Mouse (Mus musculus) heart, adult 2 months (tissue): Measurements from ENCODE around the gene Dixdc1. TPM values are rescaled to one million over a fixed set of nuclear protein-coding genes. Genes with fewer than 3 reads are reported as not detected.

Experiments
- DNase-seq, 2 experiments: peaks; one replicate each; pipeline ENCODE4 v3.0.0; 2021
- H3K27ac ChIP-seq: fragments of 200-600 bp; 2 replicates; pipeline ENCODE4 v1.8.1; 2022
- H3K27me3 ChIP-seq: fragments of 200-500 bp; 2 replicates; pipeline ENCODE4 v1.6.1; 2012; ENCODE audit warnings: mild to moderate bottlenecking, low read length, inconsistent platforms, mixed read lengths; ENCODE audit not compliant: control insufficient read depth, insufficient read depth
- H3K36me3 ChIP-seq: fragments of 200-500 bp; 2 replicates; pipeline ENCODE4 v1.6.1; 2012; ENCODE audit warnings: low read length, inconsistent platforms; ENCODE audit not compliant: control insufficient read depth, insufficient read depth
- H3K4me1 ChIP-seq: fragments of 200-500 bp; 2 replicates; pipeline ENCODE4 v1.6.1; 2011; ENCODE audit warnings: low read length; ENCODE audit not compliant: control insufficient read depth, insufficient read depth
- H3K4me3 ChIP-seq: fragments of 200-600 bp; 2 replicates; pipeline ENCODE4 v1.8.1; 2022
- H3K79me2 ChIP-seq: fragments of 200-500 bp; replicated peaks from 2 replicates; pipeline ENCODE4 v1.6.1; 2012; ENCODE audit warnings: mild to moderate bottlenecking, inconsistent platforms, low read length, moderate library complexity, mixed read lengths; ENCODE audit not compliant: control insufficient read depth, insufficient read depth
- H3K9ac ChIP-seq: fragments of 200-500 bp; 2 replicates; pipeline ENCODE4 v1.6.1; 2012; ENCODE audit warnings: low read depth, mild to moderate bottlenecking, control low read depth, inconsistent platforms, low read length, mixed read lengths
- CTCF ChIP-seq: fragments of 200-600 bp; IDR thresholded peaks from 2 replicates; pipeline ENCODE4 v1.8.1; 2022; ENCODE audit warnings: antibody characterized with exemption, mild to moderate bottlenecking, moderate library complexity
- EP300 ChIP-seq: fragments of 200-500 bp; IDR thresholded peaks from 2 replicates; pipeline ENCODE4 v1.6.1; 2011; ENCODE audit warnings: low read depth, low read length, control low read depth; ENCODE audit not compliant: insufficient read depth
- POLR2A ChIP-seq: fragments of 200-500 bp; IDR thresholded peaks from 2 replicates; pipeline ENCODE4 v1.6.1; 2011; ENCODE audit warnings: mild to moderate bottlenecking, low read depth, low read length, control low read depth; ENCODE audit not compliant: insufficient read depth
- WGBS: fragments of 180-500 bp; shearing (Covaris S2); methylation state at CpG from one replicate; pipeline ENCODE4 v1.1.7; 2018; 5-methylcytosine and 5-hydroxymethylcytosine counted together
- intact Hi-C: fragments of 180-260 bp; cut with DNase I; formaldehyde crosslinking; loops from one replicate; pipeline ENCODE4 v1.15.1; 2025
- polyA plus RNA-seq: library from polyadenylated mRNA; depleted of rRNA; stranded (reverse); fragments of >200 nt; gene quantifications from 2 replicates; pipeline ENCODE4 v1.2.3, GENCODE M21; 2012
- total RNA-seq, 2 experiments: library from RNA; stranded (reverse); gene quantifications; 2 replicates each; pipeline ENCODE4 v1.2.3; 2021

Dixdc1 gene
- total and polyA plus RNA-seq, 3 experiments, result 2.6 to 5.4 (median 3.4) TPM

GRCm38 (mm10) chr9:50704907-50705306, 34.4 kb downstream of the Dixdc1 start:
- Histone ChIP-seq H3K4me3 (no peak overlapping the region), H3K27ac (no peak overlapping the region), H3K36me3 (no peaks in the 10 kb centered on the region), H3K79me2 (no peaks in the 10 kb centered on the region), H3K9ac (no peak overlapping the region), H3K4me1 (no peaks in the 10 kb centered on the region), H3K27me3 (no peaks in the 10 kb centered on the region)
- 79% methylated on average over 6 of the region's 6 CpGs for WGBS
- TF ChIP-seq POLR2A, result no peak
- no peak for TF ChIP-seq CTCF
- TF ChIP-seq EP300, result no peak
- DNase-seq, result no peak
- intact Hi-C loops, result no loop called here

- Histone ChIP-seq H3K79me2 (no peaks in the 10 kb centered on the region), H3K9ac (no peak overlapping the region), H3K36me3 (no peaks in the 10 kb centered on the region), H3K27ac (no peak overlapping the region; the same call in 1 of the 2 replicates), H3K27me3 (no peaks in the 10 kb centered on the region), H3K4me3 (no peak overlapping the region), H3K4me1 (peaks cover 2% of the 10 kb centered on the region; the same call in 1 of the 2 replicates)
- 49% methylated on average over 11 of the region's 11 CpGs for WGBS
- intact Hi-C loops, result no loop called here
- TF ChIP-seq POLR2A (no peak), CTCF (peak; percentile 41)
- peak; percentile 30 to 41 for DNase-seq
Observed at GRCm38 (mm10) chr9:50700921-50701691, 38.2 kb downstream of the Dixdc1 start.

GRCm38 (mm10) chr9:50698418-50699409, 40.6 kb downstream of the Dixdc1 start:
- Histone ChIP-seq H3K4me3 (peak overlapping the region; percentile 49), H3K4me1 (peaks cover 2% of the 10 kb centered on the region; the same call in 1 of the 2 replicates), H3K9ac (peak overlapping the region; percentile 54), H3K79me2 (no peaks in the 10 kb centered on the region), H3K27me3 (no peaks in the 10 kb centered on the region), H3K27ac (peak overlapping the region; percentile 45; the same call in 1 of the 2 replicates), H3K36me3 (no peaks in the 10 kb centered on the region)
- intact Hi-C loops, result loop anchor here (2.0 to 5.0 kb wide), 2 partner anchors 39 to 70 kb away; partner anchors contain the start of genes Dixdc1 and Fdxacb1
- TF ChIP-seq CTCF (no peak), POLR2A (no peak), EP300 (no peak)
- 1% methylated on average over 70 of the region's 70 CpGs for whole genome bisulfite sequencing
- DNase-seq, result peak; percentile 57 to 69

GRCm38 (mm10) chr9:50697706-50698041, 41.6 kb downstream of the Dixdc1 start:
- intact Hi-C loops, result loop anchor here (2.0 to 5.0 kb wide), 2 partner anchors 40 to 71 kb away; partner anchors contain the start of genes Dixdc1 and Fdxacb1
- TF ChIP-seq POLR2A (peak; percentile 77), EP300 (no peak)
- Histone ChIP-seq H3K36me3 (no peaks in the 10 kb centered on the region), H3K27me3 (no peaks in the 10 kb centered on the region), H3K4me3 (peak overlapping the region; percentile 49; the same call in 1 of the 2 replicates), H3K79me2 (no peaks in the 10 kb centered on the region), H3K4me1 (peaks cover 2% of the 10 kb centered on the region; the same call in 1 of the 2 replicates), H3K9ac (peak overlapping the region; percentile 43; the same call in 1 of the 2 replicates), H3K27ac (peak overlapping the region; percentile 26; the same call in 1 of the 2 replicates)
- peak; percentile 77 to 81 for DNase-seq
- 7% methylated on average over 12 of the region's 12 CpGs for WGBS

- Histone ChIP-seq H3K9ac (peak overlapping the region; percentile 43; the same call in 1 of the 2 replicates), H3K27me3 (no peaks in the 10 kb centered on the region), H3K4me3 (no peak overlapping the region), H3K27ac (no peak overlapping the region), H3K4me1 (peaks cover 2% of the 10 kb centered on the region; the same call in 1 of the 2 replicates), H3K36me3 (no peaks in the 10 kb centered on the region), H3K79me2 (no peaks in the 10 kb centered on the region)
- intact Hi-C loops, result loop anchor here (5.0 kb wide), 1 partner anchor 40 kb away; the partner anchor contains the start of gene Dixdc1
- WGBS, result 74% methylated on average over 12 of the region's 12 CpGs
- TF ChIP-seq POLR2A (no peak), EP300 (no peak), CTCF (no peak)
- no peak for DNase-seq
Observed at GRCm38 (mm10) chr9:50696851-50697705, 42.2 kb downstream of the Dixdc1 start.
